Mouse (Mus musculus): Measurements from ENCODE around the gene Olfr930.

The Olfr930 gene

GRCm38 (mm10) chr9:38929509-38929908 lies at the start of gene Olfr930:
Gene Olfr930, plus strand, starts transcription at chr9:38929809.
- no peak for DNase-seq

GRCm38 (mm10) chr9:38953401-38954123 lies 24.0 kb downstream of the Olfr930 start:
- DNase-seq: no peak

GRCm38 (mm10) chr9:38954124-38954416 lies 24.5 kb downstream of the Olfr930 start:
- no peak for DNase-seq

GRCm38 (mm10) chr9:38972013-38972412 lies 42.4 kb downstream of the Olfr930 start, which contains the start of gene Olfr933:
Gene Olfr933, plus strand, starts transcription at chr9:38972313.
- DNase-seq: no peak
